In the genomic region with DNA sequence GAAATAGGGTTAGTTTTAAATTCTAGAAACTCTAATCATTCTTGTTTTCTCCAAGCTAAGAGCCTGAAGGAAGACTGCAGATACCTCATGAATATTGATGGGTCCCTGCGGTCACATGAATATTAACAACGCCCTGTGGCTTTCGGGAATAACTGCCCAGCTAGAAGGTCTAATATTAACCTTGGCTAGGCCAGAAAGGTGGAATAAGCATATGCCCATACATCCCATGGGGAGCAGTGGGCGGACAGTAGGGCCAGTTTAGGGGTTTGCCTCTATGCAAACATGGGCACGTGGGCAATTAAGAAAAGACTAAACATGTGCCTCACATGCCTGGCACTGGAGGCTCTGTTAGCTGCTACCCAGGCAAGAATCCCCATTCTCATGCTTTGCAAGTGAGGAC, we compare ENCODE assay signal across 23 mouse cellular contexts.
"Had no signal": no experiment of that assay in that cellular context is flagged by ENCODE, and none has a peak within 500 bp of the region (broad histone marks: within the 10 kb centered on the region; RNA-seq: fewer than 3 reads in every experiment).

No protein-coding gene starts in this region.

- H3K4me3 ChIP-seq: kidney, embryonic 15.5 days; limb, embryonic 12.5 days; limb, embryonic 15.5 days; myocyte; neural tube, embryonic 13.5 days had no signal

- H3K4me1 ChIP-seq: limb, embryonic 12.5 days; limb, embryonic 15.5 days had no signal

- H3K36me3 ChIP-seq: kidney, embryonic 15.5 days; limb, embryonic 12.5 days; limb, embryonic 15.5 days; neural tube, embryonic 13.5 days had no signal

- H3K27me3 ChIP-seq: kidney, embryonic 15.5 days; limb, embryonic 12.5 days; limb, embryonic 15.5 days had no signal

- H3K4me2 ChIP-seq: kidney, embryonic 15.5 days; limb, embryonic 12.5 days; limb, embryonic 15.5 days; liver, embryonic 11.5 days; lung, embryonic 14.5 days; neural tube, embryonic 13.5 days had no signal

- H3K27ac ChIP-seq: kidney, embryonic 15.5 days; limb, embryonic 12.5 days; limb, embryonic 15.5 days; liver, embryonic 14.5 days; macrophage; neural tube, embryonic 13.5 days; stomach, postnatal 0 days had no signal

- H3K9me3 ChIP-seq: kidney, embryonic 15.5 days; limb, embryonic 12.5 days; limb, embryonic 15.5 days; neural tube, embryonic 13.5 days had no signal

- ATAC-seq: liver, postnatal 0 days; lung, postnatal 0 days; midbrain, embryonic 16.5 days had no signal

- H3K9ac ChIP-seq: kidney, embryonic 15.5 days; limb, embryonic 12.5 days; limb, embryonic 15.5 days; liver, embryonic 14.5 days; liver, postnatal 0 days; lung, embryonic 14.5 days; neural tube, embryonic 13.5 days had no signal

- DNase-seq: kidney, adult 8-10 months; kidney, postnatal 10 days; kidney, postnatal 4 days; left cerebral cortex, postnatal 4 days; liver, postnatal 0 days; lung, embryonic 14.5 days; right cerebral cortex, adult 18-20 months; right cerebral cortex, postnatal 14 days; right cerebral cortex, postnatal 4 days; thymus, adult 2 months; thymus, postnatal 14 days; thymus, postnatal 4 days had no signal
